Mouse (Mus musculus): ENCODE measurements around the gene Alg10b. TPM values are rescaled to one million over a fixed set of nuclear protein-coding genes. Genes with fewer than 3 reads are reported as not detected.

The Alg10b gene
- polyA plus RNA-seq (2017; shearing (Covaris generic)) = 3.6 TPM

GRCm38 (mm10) chr15:90223969-90224750 lies at the start of gene Alg10b:
Alg10b (plus strand) TSS chr15:90224311.

